Mouse (Mus musculus): ENCODE data around the gene Timeless.
A peak's percentile ranks its signal among the peaks of the same experiment; 100 is the strongest.
"Not testable (repeated sequence)": the region's sequence is repeated elsewhere in the genome, so short reads cannot be mapped to it uniquely, and the experiment has no call there.

Gene Timeless

GRCm38 (mm10) chr10:128255925-128256324 lies 24.1 kb downstream of the Timeless start:
- DNase-seq (ENCODE audit: low spot score in 2 of 2) = no peak

DNA sequence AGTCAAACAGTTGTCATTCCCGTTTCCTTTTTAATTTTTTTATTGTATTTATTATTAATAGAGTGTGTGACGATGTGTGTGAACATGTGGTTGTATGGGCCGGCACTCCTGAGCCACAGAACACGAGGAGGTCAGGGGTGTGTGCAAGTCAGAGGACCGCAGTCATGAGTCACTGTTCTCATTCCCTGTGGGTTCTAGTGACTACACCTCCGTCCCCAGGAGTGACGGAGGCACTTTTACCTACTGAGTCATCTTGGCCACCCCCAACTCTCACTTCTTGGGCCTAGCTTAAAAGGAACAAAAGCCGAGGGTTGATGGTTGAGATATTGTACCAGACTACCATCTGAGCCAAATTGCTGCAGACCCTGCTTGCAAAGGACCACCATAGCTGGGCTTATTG lies 24.5 kb downstream of the Timeless start:
- DNase-seq (ENCODE audit: low spot score in 2 of 2) = no peak

DNA sequence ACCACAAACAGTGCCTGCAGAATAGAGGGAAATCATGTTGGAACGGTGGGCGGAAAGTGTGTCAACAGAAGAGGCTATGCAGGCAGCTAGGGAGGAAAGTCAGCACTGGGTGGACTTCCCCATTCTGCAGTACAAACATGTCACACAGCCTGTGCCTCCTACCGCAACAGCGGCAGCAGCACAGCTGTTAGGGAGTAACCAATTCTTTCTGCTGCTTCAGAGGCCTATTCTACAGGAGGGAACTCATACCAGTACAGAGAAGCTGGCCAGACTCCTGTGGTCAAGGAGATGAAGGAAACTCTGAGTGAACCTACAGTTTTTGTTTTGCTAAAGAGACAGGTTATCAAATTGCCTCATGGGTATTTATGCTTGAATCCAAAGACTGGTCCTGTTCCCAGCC lies 27.1 kb downstream of the Timeless start:
- peak in 1 of 2 experiments; percentile 32 for DNase-seq (ENCODE audit: low spot score in 2 of 2)

DNA sequence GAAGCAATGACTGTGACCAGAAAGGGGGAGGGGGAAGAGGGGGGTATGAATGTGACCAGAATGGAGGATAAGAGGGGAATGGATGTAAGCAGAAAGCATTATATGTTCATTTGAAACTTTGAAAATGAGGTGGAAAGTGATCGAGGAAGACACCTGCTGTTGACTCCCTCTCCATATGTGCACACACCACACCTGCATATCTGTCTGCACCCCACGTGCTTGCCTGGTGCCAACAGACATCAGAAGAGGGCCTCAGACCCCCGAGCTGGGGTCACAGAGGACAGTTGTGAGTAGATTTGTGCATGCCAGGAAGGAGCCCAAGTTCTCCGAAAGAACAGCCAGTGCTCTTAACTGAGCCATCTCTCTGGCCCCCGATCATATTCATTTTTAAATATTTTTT lies 28.1 kb downstream of the Timeless start:
- DNase-seq (ENCODE audit: low spot score in 2 of 2) = no peak

GRCm38 (mm10) chr10:128260376-128260775 lies 28.5 kb downstream of the Timeless start:
- not testable (repeated sequence) for DNase-seq (ENCODE audit: low spot score in 2 of 2)

DNA sequence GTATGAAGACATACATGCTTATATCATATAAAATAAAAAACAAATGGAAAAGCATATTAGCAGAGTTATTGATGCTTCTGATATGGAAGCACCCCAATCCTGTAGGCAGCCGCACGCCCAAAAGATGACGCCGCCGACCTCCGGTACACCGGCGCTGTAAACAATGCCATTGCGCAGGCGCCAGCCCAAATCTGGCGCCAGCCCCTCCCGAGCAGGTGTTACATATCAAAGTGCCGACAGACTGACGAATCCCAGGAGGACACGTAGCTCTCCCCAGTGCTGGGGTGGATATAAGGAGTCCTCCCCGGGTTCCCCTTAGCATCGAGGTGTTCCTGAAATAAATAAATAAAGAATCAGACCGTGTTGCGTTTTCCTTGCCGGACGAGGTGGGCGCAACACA lies 30.4 kb downstream of the Timeless start:
- no peak for DNase-seq (ENCODE audit: low spot score in 2 of 2)

- no peak for DNase-seq (ENCODE audit: low spot score in 2 of 2)
Measured at GRCm38 (mm10) chr10:128263393-128264310, 31.8 kb downstream of the Timeless start.

DNA sequence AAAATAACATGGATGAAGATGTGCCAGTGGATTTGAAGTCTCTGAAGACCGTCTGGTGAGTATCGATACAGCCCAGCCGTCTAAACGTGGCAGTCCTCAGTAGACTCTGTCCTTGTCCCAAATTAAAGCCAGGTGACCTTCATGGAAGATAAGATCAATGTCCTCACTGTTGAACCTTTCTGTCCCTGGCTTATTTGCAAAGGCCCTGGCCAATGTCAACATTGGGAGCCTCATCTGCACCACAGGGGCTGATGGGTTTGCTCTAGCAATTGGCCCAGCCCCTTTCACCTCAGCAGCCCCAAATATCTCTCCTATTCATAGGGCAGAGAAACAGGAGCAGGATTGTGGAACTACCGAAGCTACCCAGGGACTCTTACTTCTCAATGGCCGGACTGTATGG lies 36.5 kb downstream of the Timeless start, which contains the start of gene Apof:
Gene Apof (plus strand): TSS at position 301 of the 400 bp plus-strand sequence.
- DNase-seq (ENCODE audit: low spot score in 2 of 2) = no peak

GRCm38 (mm10) chr10:128269206-128269910 lies 37.5 kb downstream of the Timeless start:
- no peak for DNase-seq (ENCODE audit: low spot score in 2 of 2)

DNA sequence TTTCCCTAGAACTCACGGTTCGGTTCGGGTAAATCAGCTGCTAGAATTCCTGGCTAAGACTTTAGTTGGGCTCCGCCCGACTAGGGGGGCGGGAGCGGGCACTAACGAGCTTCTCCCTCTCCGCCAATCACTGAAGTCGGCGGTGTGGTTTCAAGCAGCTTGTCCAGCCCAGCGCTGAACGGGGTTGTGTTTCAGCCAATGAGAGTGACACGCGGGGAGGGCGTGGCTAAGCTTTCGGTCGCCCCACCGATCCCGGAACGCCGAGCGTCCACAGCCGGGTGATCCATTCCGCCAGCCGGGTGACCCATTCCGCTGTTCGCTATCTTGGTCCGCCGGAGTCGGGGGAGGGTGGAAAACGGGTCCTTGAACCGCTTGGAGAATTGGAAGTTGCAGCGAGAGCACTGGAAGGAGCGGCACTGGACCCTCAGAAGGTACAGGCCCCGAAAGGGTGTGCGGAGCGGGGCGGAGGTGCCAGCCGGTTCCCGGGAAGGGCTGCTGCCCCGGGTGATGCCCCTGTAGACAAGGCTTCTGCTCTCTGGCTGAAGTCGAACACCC lies 38.5 kb downstream of the Timeless start, which contains the start of gene Stat2:
Gene Stat2 (plus strand): TSS at position 273 of the 555 bp plus-strand sequence.
- DNase-seq (ENCODE audit: low spot score in 2 of 2) = peak; percentile 90 to 93

DNA sequence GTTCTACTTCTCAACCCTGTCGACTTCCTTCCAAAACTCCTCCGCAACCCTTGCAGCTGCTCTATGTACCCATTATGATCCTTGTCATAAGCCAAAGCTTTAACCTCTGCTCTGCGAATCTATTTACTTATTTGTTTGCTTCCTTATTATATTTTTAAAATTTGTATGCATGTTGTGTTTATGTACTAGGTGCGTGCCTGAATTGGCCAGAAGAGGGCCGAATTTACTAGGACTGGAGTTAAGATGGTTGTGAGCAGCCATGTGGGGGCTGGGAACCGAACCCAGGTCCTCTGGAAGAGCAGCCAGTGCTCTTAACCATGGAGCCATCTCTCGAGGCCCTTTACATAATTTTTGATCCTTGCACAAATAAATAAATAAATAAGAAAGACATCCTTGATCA lies 39.0 kb downstream of the Timeless start:
- DNase-seq (ENCODE audit: low spot score in 2 of 2) = no peak

- DNase-seq (ENCODE audit: low spot score in 2 of 2) = no peak
Measured at GRCm38 (mm10) chr10:128271883-128272282, 40.0 kb downstream of the Timeless start.

- DNase-seq (ENCODE audit: low spot score in 2 of 2) = not testable (repeated sequence)
Measured at GRCm38 (mm10) chr10:128272819-128273439, 41.1 kb downstream of the Timeless start.

DNA sequence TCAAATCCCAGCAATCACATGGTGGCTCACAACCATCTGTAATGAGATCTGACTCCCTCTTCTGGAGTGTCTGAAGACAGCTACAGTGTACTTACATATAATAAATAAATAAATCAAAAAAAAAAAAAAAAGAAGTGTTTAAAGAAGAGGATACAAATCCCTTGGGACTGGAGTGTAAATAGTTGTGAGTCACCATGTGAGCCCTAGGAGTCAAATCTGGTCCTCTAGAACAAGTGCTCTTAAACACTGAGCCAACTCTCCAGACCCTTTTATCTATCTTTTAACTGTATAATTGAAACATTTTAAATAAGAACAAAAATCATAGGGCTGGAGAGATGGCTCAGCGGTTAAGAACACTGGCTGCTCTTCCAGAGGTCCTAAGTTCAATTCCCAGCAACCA lies 43.5 kb downstream of the Timeless start:
- not testable (repeated sequence) for DNase-seq (ENCODE audit: low spot score in 2 of 2)

DNA sequence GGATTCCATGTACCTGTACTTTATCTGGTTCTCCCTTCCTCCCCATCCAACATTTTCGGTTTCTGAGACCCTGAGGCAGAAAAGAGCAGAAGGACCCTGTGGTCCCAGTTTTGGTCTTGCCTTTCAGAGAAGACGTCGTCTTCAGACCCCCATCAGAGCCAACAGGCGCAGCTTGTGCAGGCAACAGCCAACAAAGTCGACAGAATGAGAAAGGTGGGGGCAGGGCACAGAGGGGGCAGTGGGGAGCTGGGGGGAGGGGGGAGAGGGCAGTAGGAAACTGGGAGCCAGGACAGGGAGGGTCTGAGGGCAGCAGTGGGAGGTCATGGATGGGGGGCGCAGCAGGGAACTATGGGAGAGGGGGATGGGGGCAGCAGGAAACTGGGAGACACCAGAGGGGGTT lies 46.3 kb downstream of the Timeless start:
- DNase-seq (ENCODE audit: low spot score in 2 of 2) = no peak

- no peak for DNase-seq (ENCODE audit: low spot score in 2 of 2)
Measured at GRCm38 (mm10) chr10:128280943-128281342, 49.1 kb downstream of the Timeless start.

- no peak for DNase-seq (ENCODE audit: low spot score in 2 of 2)
Measured at GRCm38 (mm10) chr10:128281682-128282081, 49.8 kb downstream of the Timeless start.

GRCm38 (mm10) chr10:128282886-128283450 lies 51.1 kb downstream of the Timeless start:
- no peak for DNase-seq (ENCODE audit: low spot score in 2 of 2)

GRCm38 (mm10) chr10:128283604-128284579 lies 52.0 kb downstream of the Timeless start:
- DNase-seq (ENCODE audit: low spot score in 2 of 2) = peak; percentile 29 to 62

DNA sequence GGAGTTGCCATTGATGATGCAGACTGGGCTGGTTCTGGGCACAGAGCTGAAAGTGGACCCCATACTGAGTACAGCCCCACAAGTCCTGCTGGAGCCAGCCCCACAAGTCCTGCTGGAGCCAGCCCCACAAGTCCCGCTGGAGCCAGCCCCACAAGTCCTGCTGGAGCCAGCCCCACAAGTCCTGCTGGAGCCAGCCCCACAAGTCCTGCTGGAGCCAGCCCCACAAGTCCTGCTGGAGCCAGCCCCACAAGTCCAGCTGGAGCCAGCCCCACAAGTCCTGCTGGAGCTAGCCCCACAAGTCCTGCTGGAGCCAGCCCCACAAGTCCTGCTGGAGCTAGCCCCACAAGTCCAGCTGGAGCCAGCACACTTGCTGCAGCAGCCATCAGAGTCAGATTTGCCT lies 58.7 kb downstream of the Timeless start:
- not testable (repeated sequence) for DNase-seq (ENCODE audit: low spot score in 2 of 2)
